Mouse (Mus musculus) MEL (cell line): ENCODE results near the gene Yipf7. TPM values are rescaled to one million over a fixed set of nuclear protein-coding genes. Genes with fewer than 3 reads are reported as not detected.

Experiments
- polyA plus RNA-seq, 2 experiments: library from polyadenylated mRNA; stranded (reverse) in 1 of 2; unstranded in 1 of 2; fragments of >175 nt in 1 of 2; fragments of >200 nt in 1 of 2; gene quantifications; 2 replicates each; pipeline versions ENCODE4 v1.2.1 to v1.2.4; 2012; ENCODE audit warnings: low replicate concordance in 2 of 2, low read depth in 1 of 2; ENCODE audit not compliant: insufficient read length in 2 of 2, insufficient read depth in 1 of 2, missing spikeins in 1 of 2
- total RNA-seq: library from RNA; depleted of rRNA; stranded (reverse); fragments of 300-350 nt; gene quantifications from 2 replicates; pipeline ENCODE4 v1.2.3, GENCODE M21; 2012; rRNA removed

The Yipf7 gene
- total and polyA plus RNA-seq, 3 experiments = not detected

Other genes with a start within 250 kb of the Yipf7 start
- gene Kctd8, start 201.0 kb downstream of the Yipf7 start, total RNA-seq = not detected in 2 replicates
- not detected for gene Kctd8, start 201.0 kb downstream of the Yipf7 start, polyA plus RNA-seq
- gene Guf1, start 14.3 kb upstream of the Yipf7 start, total RNA-seq = 16.9 and 19.1 TPM in 2 replicates
- gene Guf1, start 14.3 kb upstream of the Yipf7 start, polyA plus RNA-seq = 10 to 100 TPM in 1 of 2 experiments, not detected in 1; 21.2 TPM
- gene Gnpda2, start 49.7 kb upstream of the Yipf7 start, total RNA-seq = 8.7 and 9.2 TPM in 2 replicates
- gene Gnpda2, start 49.7 kb upstream of the Yipf7 start, polyA plus RNA-seq = 1 to 10 TPM in 1 of 2 experiments, not detected in 1; 6.9 TPM